Mouse (Mus musculus) kidney, embryonic 14.5 days (tissue): ENCODE measurements around the gene Ly6g6c. TPM values are rescaled to one million over a fixed set of nuclear protein-coding genes. Genes with fewer than 3 reads are reported as not detected.

Source experiments
- ATAC-seq: fragments of 200-750 bp; cut with Nextera tagmentation; 2 replicates; pipeline ENCODE4 v1.8.0; 2017; ENCODE audit warnings: moderate number of reproducible peaks, mild to moderate bottlenecking, moderate TSS enrichment, moderate library complexity; ENCODE audit not compliant: low FRiP score, low TSS enrichment
- H3K27ac ChIP-seq: fragments of 300-500 bp; sonication (generic); 2 replicates; pipeline ENCODE4 v1.5.1; 2014; ENCODE audit warnings: low read depth, mild to moderate bottlenecking, low read length, moderate library complexity, mixed read lengths
- H3K27me3 ChIP-seq: fragments of 300-500 bp; sonication (generic); 2 replicates; pipeline ENCODE4 v1.6.1; 2014; ENCODE audit warnings: mild to moderate bottlenecking, low read length; ENCODE audit not compliant: control insufficient read depth, insufficient read depth
- H3K36me3 ChIP-seq: fragments of 300-500 bp; sonication (generic); 2 replicates; pipeline ENCODE4 v1.6.1; 2014; ENCODE audit warnings: low read length, mixed read lengths; ENCODE audit not compliant: control insufficient read depth, insufficient read depth
- H3K4me1 ChIP-seq: fragments of 300-500 bp; sonication (generic); 2 replicates; pipeline ENCODE4 v1.6.1; 2014; ENCODE audit warnings: low read length, mixed read lengths; ENCODE audit not compliant: control insufficient read depth, insufficient read depth
- H3K4me2 ChIP-seq: fragments of 300-500 bp; sonication (generic); replicated peaks from 2 replicates; pipeline ENCODE4 v1.6.1; 2014; ENCODE audit warnings: low read depth, mild to moderate bottlenecking, low read length
- H3K4me3 ChIP-seq: fragments of 300-500 bp; sonication (generic); 2 replicates; pipeline ENCODE4 v1.5.1; 2014; ENCODE audit warnings: mild to moderate bottlenecking, low read length
- H3K9ac ChIP-seq: fragments of 300-500 bp; sonication (generic); 2 replicates; pipeline ENCODE4 v1.6.1; 2014; ENCODE audit warnings: low read depth, mild to moderate bottlenecking, low read length, moderate library complexity
- H3K9me3 ChIP-seq: fragments of 300-500 bp; sonication (generic); 2 replicates; pipeline ENCODE4 v1.6.1; 2016; ENCODE audit warnings: low read length; ENCODE audit not compliant: control insufficient read depth
- WGBS: fragments of 180-500 bp; shearing (Covaris S2); extraction: QIAGEN DNeasy Blood & Tissue Kit; methylation state at CpG from one replicate; pipeline ENCODE4 v1.1.7; 2014; 5-methylcytosine and 5-hydroxymethylcytosine counted together
- polyA plus RNA-seq: library from polyadenylated mRNA; unstranded; fragments of >200 nt; fragmentation: Nextera tagmentation; extraction: Ambion mirVana; gene quantifications from 2 replicates; pipeline ENCODE4 v1.2.1, GENCODE M21; 2014

The Ly6g6c gene
- polyA plus RNA-seq, 1 experiment from 2014 or later = 0.30 TPM

DNA sequence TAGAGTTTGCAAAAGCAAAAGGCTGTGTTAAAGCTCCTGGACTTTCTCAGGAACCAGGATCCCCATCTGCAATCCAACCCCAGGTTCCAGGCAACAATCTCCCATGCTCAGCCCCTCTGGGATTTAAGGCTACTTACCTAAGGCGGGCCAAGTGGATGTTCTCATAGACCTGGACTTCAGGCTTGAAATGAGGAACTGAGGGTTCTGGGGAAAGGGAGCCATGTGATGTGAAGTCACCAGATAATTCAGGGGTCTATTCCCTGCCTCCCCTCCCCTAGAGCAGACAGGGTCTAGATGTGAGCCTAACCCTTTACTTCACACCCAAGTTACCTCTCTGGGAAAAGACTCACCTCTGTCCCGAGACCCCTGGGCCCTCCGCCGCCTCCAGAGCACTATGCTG, 15.5 kb downstream of the Ly6g6c start:
- 90% methylated on average over 4 of the region's 4 CpGs for WGBS
- ATAC-seq = no peak

DNA sequence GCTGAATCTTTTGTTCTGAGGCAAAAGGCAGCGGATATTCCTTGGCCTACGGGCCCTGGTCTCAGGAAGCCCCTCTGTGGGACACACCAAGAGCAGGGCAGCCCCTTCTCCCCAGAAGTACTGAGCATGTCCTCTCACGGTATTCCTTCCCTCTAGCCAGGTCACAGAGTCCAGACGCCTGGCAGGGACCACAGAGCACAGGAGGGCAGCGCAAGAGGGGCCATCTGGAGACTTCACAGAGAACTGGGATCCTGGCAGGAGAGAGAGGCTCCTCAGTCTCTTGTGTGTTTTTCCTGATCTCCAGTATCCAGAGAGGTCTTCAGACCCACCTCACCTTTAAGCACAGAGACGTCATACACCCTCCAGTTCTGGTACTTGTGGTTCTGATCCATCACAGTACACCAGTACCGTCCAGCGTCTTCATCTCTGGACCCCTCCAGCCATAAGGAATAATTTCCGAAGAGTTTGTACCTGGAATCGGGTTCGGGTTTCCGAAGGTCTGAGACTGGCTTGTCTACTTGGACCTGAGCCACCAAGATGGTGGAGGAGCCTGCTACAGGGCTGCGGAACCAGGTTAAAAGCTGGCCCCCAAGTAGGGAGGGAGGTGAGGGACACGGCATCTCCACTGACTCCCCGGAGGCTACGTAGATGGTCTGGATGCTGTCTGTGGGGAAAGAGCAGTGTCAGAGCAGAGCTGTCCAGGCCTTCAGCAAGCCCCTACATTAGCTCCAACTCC, 17.8 kb downstream of the Ly6g6c start:
- Histone ChIP-seq H3K4me3 (no peak overlapping the region), H3K4me2 (no peak overlapping the region), H3K9me3 (no peaks in the 10 kb centered on the region), H3K36me3 (no peaks in the 10 kb centered on the region), H3K9ac (no peak overlapping the region), H3K4me1 (no peaks in the 10 kb centered on the region), H3K27ac (no peak overlapping the region), H3K27me3 (peaks cover 2% of the 10 kb centered on the region; the same call in 1 of the 2 replicates)
- no peak for ATAC-seq
- 81% methylated on average over 16 of the region's 16 CpGs for WGBS

More for the DNA sequence above, 15.5 kb downstream of the Ly6g6c start:
- H3K4me3 ChIP-seq = no peak overlapping the region
- no peak overlapping the region for H3K27ac ChIP-seq
- H3K4me2 ChIP-seq = no peak overlapping the region
- no peaks in the 10 kb centered on the region for H3K9me3 ChIP-seq
- no peaks in the 10 kb centered on the region for H3K36me3 ChIP-seq
- peaks cover 2% of the 10 kb centered on the region; the same call in 1 of the 2 replicates for H3K27me3 ChIP-seq
- H3K4me1 ChIP-seq = peaks cover 9% of the 10 kb centered on the region; the same call in 1 of the 2 replicates
- no peak overlapping the region for H3K9ac ChIP-seq

DNA sequence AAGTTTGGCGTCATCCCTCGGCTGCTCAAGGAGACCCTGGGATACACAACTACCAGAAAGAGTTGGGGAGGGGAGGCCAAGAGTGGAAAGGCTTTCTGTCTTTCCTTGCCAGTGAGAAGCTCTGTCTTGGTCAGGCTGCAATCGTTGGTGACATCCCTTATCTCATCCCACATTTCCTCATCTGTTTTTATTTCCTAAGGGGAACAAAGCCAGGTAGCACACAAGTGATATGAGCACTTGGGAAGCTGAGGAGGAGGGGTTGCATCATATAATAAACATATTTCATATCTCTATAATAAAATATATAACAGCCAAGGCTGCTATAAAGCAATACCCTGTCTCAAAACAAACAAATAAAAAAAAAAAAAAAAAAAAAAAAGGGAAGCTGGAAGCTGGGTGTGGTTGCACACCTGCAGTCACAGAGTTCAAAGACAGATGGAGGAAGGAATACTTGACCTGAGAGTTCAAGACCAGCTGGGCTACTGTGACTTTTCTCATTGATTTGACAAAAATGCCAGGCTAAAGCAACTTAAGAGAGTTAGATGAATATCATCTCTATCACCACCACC, 18.8 kb downstream of the Ly6g6c start:
- H3K27me3 ChIP-seq = no peaks in the 10 kb centered on the region
- no peak overlapping the region for H3K4me3 ChIP-seq
- no peak overlapping the region for H3K4me2 ChIP-seq
- H3K36me3 ChIP-seq = no peaks in the 10 kb centered on the region
- H3K9ac ChIP-seq = no peak overlapping the region
- no peak overlapping the region for H3K27ac ChIP-seq
- no peaks in the 10 kb centered on the region for H3K9me3 ChIP-seq
- H3K4me1 ChIP-seq = no peaks in the 10 kb centered on the region
- no peak for ATAC-seq
- 85% methylated on average over 3 of the region's 3 CpGs for WGBS

DNA sequence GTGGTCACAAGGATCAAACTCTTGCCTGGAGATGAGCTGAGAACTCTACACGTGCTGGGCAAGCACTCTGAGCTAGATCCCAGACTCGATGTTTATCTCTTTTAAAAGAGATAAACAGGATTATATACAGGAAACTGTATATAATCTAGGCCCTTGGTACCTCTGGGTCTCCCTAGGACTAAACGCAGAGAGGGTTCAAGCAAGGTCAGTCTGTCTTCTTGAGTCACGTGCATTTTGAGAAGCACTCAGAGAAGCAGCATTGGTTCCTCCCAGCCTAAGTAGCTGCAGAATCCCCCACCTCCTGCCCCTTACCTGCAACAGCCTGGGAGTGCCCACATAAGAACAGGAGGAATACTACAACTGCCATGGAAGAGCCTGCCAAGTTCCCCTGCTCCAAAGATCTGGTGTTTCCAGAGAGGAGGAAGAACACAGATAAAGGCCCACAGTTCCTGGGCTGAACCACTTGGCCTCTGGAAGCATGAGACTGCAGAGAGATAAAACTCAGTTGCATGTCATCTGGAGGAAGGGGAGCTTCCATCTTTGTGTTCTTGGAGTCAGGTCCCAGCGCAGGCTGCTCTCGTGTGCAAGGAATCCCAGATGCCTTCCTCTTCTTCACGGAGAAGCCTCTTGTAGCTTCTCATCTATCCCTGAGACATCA, 20.1 kb downstream of the Ly6g6c start, which contains the start of gene Ly6g6f:
Ly6g6f (minus strand) TSS at position 403 of the 658 bp plus-strand sequence.
- Histone ChIP-seq H3K9me3 (no peaks in the 10 kb centered on the region), H3K4me1 (peaks cover 7% of the 10 kb centered on the region), H3K9ac (no peak within 1 kb of the TSS), H3K36me3 (no peaks in the 10 kb centered on the region), H3K27ac (no peak within 1 kb of the TSS), H3K27me3 (no peaks in the 10 kb centered on the region), H3K4me3 (no peak within 1 kb of the TSS), H3K4me2 (no peak within 1 kb of the TSS)
- no peak for ATAC-seq
- WGBS = 85% methylated on average over 7 of the region's 7 CpGs

DNA sequence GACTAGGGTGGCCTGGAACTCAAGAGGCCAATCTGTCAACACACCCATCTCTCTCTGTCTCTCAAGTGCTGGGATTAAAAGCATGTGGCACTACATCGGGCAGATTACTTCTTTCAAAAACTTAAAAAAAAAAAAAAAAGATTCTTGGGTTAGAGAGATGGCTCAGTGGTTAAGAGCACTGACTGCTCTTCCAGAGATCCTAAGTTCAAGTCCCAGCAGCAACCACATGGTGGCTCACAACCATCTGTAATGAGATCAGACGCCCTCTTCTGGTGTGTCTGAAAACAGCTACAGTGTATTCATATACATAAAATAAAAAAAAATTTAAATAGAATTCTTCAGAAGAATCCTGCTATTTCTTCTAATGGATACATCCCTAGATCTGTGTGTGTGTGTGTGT, 23.0 kb downstream of the Ly6g6c start:
- no peak overlapping the region for H3K4me3 ChIP-seq
- H3K36me3 ChIP-seq = peaks cover 15% of the 10 kb centered on the region
- no peaks in the 10 kb centered on the region for H3K9me3 ChIP-seq
- no peak for ATAC-seq
- no peak overlapping the region for H3K9ac ChIP-seq
- WGBS = 61% methylated on average over 2 of the region's 2 CpGs
- H3K27me3 ChIP-seq = no peaks in the 10 kb centered on the region
- H3K4me1 ChIP-seq = peaks cover 12% of the 10 kb centered on the region
- H3K4me2 ChIP-seq = no peak overlapping the region
- H3K27ac ChIP-seq = no peak overlapping the region

DNA sequence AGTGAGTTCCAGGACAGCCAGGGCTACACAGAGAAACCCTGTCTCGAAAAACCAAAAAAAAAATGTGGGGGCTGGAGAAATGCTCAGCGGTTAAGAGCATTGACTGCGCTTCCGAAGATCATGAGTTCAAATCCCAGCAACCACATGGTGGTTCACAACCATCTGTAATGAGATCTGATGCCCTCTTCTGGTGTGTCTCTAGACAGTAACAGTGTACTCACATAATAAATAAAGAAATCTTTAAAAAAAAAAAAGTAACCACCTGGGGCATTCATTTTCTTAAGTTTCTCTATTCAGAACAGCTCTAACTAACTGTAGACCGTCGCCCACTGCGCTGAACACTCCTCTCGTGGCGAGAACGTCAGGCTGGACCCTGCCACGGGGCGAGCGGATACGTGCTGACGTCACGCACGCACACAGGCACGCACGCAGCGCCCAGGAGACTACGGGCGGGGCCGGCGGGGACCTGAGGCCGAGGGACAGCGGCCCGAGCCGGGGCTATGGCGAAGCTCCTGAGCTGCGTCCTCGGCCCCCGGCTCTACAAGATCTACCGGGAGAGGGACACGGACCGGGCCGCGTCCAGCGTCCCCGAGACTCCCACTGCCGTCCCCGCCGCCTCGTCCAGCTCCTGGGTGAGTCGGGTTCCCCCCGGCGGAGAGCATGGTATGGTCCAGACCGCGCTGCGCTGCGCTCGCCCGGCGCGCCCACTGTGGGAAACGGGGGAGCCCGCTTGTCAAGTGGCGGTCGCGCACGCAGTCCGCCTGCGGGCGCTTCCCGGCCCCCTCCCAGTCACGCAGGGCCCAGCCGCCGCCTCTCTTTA, 23.8 kb downstream of the Ly6g6c start, which contains the start of gene Abhd16a:
Abhd16a (plus strand) TSS at position 439 of the 820 bp plus-strand sequence.
- no peaks in the 10 kb centered on the region for H3K9me3 ChIP-seq
- H3K27me3 ChIP-seq = no peaks in the 10 kb centered on the region
- peaks cover 20% of the 10 kb centered on the region for H3K36me3 ChIP-seq
- WGBS = 4% methylated on average over 53 of the region's 67 CpGs
- peak within 1 kb of the TSS; percentile 95 for H3K27ac ChIP-seq
- peak within 1 kb of the TSS; percentile 67 for H3K4me2 ChIP-seq
- peak within 1 kb of the TSS; percentile 86 for H3K9ac ChIP-seq
- peak; percentile 98 for ATAC-seq
- H3K4me1 ChIP-seq = peaks cover 12% of the 10 kb centered on the region
- peak within 1 kb of the TSS; percentile 64 for H3K4me3 ChIP-seq

DNA sequence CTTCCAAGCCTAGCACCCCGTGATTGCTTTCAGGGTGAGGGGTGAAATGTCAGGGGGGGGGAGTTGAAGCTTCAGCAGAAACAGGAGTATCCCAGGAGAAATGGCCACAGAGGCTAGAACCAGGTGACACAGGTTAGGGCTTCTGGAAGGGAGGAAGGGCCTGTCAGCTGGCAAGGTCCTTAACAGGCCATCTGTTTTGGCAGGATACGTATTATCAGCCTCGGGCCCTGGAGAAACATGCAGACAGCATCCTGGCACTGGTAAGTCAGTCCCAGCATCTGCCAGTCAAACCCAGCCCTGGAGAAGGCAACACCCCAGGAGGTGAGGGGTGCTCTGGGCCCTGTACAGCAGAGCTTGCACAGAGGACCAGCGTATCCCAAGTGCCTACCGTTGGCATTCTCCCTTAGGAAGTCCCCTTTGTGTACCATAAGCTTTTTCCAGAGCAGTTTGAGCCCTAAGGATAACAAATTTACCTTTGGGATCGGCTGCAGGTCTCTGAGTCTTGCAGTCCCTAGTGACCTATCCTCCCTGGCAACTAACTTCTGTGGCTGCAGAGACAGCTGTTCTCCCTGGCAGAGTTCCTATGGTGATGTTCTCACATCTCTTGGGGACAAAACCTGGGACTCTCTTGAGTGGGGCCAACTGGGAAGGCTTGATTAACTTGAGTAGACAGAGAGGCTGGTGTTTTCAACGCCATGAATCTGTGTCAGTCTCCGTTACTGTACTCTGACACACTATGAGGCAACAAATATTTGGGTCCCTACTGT, 25.2 kb downstream of the Ly6g6c start:
- Histone ChIP-seq H3K36me3 (peaks cover 26% of the 10 kb centered on the region), H3K4me3 (peak overlapping the region; percentile 64), H3K9ac (peak overlapping the region; percentile 86; the same call in 1 of the 2 replicates), H3K9me3 (no peaks in the 10 kb centered on the region), H3K4me1 (peaks cover 12% of the 10 kb centered on the region), H3K4me2 (peak overlapping the region; percentile 67), H3K27ac (no peak overlapping the region), H3K27me3 (no peaks in the 10 kb centered on the region)
- WGBS = 67% methylated on average over 8 of the region's 8 CpGs
- no peak for ATAC-seq
